Mouse (Mus musculus) heart, embryonic 14.5 days (tissue): ENCODE results near the gene Dmap1. TPM values are rescaled to one million over a fixed set of nuclear protein-coding genes. Genes with fewer than 3 reads are reported as not detected.

Experiments
- ATAC-seq: fragments of 200-750 bp; cut with Nextera tagmentation; 2 replicates; pipeline ENCODE4 v1.8.0; 2017; ENCODE audit warnings: low read depth, moderate TSS enrichment; ENCODE audit not compliant: insufficient number of reproducible peaks, insufficient read depth, low FRiP score
- H3K27ac ChIP-seq, 2 experiments: fragments of 200-500 bp in 1 of 2; fragments of 300-500 bp in 1 of 2; sonication (generic) in 1 of 2; replicated peaks in 1 of 2; 2 replicates each; pipeline ENCODE4 v1.5.1; 2012 to 2014; ENCODE audit warnings: low read depth in 2 of 2, low read length in 2 of 2, control low read depth in 1 of 2, mild to moderate bottlenecking in 1 of 2, mixed read lengths in 1 of 2; ENCODE audit not compliant: control insufficient read depth in 1 of 2, insufficient read depth in 1 of 2
- H3K27me3 ChIP-seq: fragments of 300-500 bp; sonication (generic); 2 replicates; pipeline ENCODE4 v1.6.1; 2014; ENCODE audit warnings: mild to moderate bottlenecking, low read length, control low read depth; ENCODE audit not compliant: control insufficient read depth, insufficient read depth
- H3K36me3 ChIP-seq: fragments of 300-500 bp; sonication (generic); 2 replicates; pipeline ENCODE4 v1.6.1; 2014; ENCODE audit warnings: mild to moderate bottlenecking, control low read depth, low read length, mixed read lengths; ENCODE audit not compliant: control insufficient read depth, insufficient read depth
- H3K4me1 ChIP-seq, 2 experiments: fragments of 200-500 bp in 1 of 2; fragments of 300-500 bp in 1 of 2; sonication (generic) in 1 of 2; 2 replicates each; pipeline ENCODE4 v1.6.1; 2012 to 2014; ENCODE audit warnings: low read length in 2 of 2, control low read depth in 1 of 2, mixed read lengths in 1 of 2; ENCODE audit not compliant: control insufficient read depth in 2 of 2, insufficient read depth in 2 of 2
- H3K4me2 ChIP-seq: fragments of 300-500 bp; sonication (generic); 2 replicates; pipeline ENCODE4 v1.6.1; 2014; ENCODE audit warnings: mild to moderate bottlenecking, low read length
- H3K4me3 ChIP-seq, 2 experiments: fragments of 200-500 bp in 1 of 2; fragments of 300-500 bp in 1 of 2; sonication (generic) in 1 of 2; 2 replicates each; pipeline ENCODE4 v1.5.1; 2012 to 2014; ENCODE audit warnings: low read length in 2 of 2, mild to moderate bottlenecking in 2 of 2, control low read depth in 1 of 2, low read depth in 1 of 2, moderate library complexity in 1 of 2; ENCODE audit not compliant: control insufficient read depth in 1 of 2, insufficient read depth in 1 of 2
- H3K9ac ChIP-seq: fragments of 300-500 bp; sonication (generic); 2 replicates; pipeline ENCODE4 v1.6.1; 2014; ENCODE audit warnings: mild to moderate bottlenecking, low read length
- H3K9me3 ChIP-seq: fragments of 300-500 bp; sonication (generic); 2 replicates; pipeline ENCODE4 v1.6.1; 2016; ENCODE audit warnings: low read length, control low read depth; ENCODE audit not compliant: control insufficient read depth
- WGBS: fragments of 180-500 bp; shearing (Covaris S2); extraction: QIAGEN DNeasy Blood & Tissue Kit; methylation state at CpG from one replicate; pipeline ENCODE4 v1.1.7; 2014; 5-methylcytosine and 5-hydroxymethylcytosine counted together
- polyA plus RNA-seq: library from polyadenylated mRNA; unstranded; fragments of >200 nt; fragmentation: Nextera tagmentation; extraction: Ambion mirVana; gene quantifications from 2 replicates; pipeline ENCODE4 v1.2.1, GENCODE M21; 2014

Dmap1 gene
- polyA plus RNA-seq, 1 experiment from 2014 or later, result 46.4 TPM

GRCm38 (mm10) chr4:117666054-117666453 lies 16.0 kb downstream of the Dmap1 start:
- Histone ChIP-seq H3K4me2 (no peak overlapping the region), H3K27ac (no peak overlapping the region), H3K27me3 (no peaks in the 10 kb centered on the region), H3K4me3 (no peak overlapping the region), H3K9me3 (no peaks in the 10 kb centered on the region), H3K4me1 (no peaks in the 10 kb centered on the region), H3K9ac (no peak overlapping the region), H3K36me3 (peaks cover 9% of the 10 kb centered on the region)
- no peak for ATAC-seq
- 83% methylated on average over 8 of the region's 8 CpGs for WGBS

DNA sequence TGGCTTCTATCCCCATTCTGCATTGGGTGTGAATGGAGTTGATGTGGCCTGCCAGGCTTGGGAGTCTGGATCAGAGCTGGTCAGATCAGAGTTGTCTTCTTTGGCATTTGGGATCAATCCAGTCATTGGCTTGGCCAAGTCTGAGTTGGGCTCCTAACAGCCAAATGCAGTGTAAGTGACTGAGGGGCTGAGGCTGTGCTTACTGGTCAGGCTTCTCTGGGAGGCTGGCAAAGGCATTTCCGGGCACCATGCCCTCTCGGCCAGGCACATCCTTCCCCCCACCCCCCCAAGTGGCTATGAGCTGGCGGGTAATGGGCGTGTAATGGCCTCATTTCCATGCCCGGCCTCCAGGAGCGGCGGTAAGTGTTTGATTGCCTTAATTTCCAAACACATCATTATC lies 16.5 kb downstream of the Dmap1 start:
- no peak overlapping the region for H3K4me2 ChIP-seq
- no peak for ATAC-seq
- H3K9ac ChIP-seq, result no peak overlapping the region
- H3K4me1 ChIP-seq, result no peaks in the 10 kb centered on the region
- WGBS, result 90% methylated on average over 7 of the region's 7 CpGs
- peaks cover 11% of the 10 kb centered on the region for H3K36me3 ChIP-seq
- no peaks in the 10 kb centered on the region for H3K9me3 ChIP-seq
- no peaks in the 10 kb centered on the region for H3K27me3 ChIP-seq
- H3K4me3 ChIP-seq, result no peak overlapping the region
- H3K27ac ChIP-seq, result no peak overlapping the region

DNA sequence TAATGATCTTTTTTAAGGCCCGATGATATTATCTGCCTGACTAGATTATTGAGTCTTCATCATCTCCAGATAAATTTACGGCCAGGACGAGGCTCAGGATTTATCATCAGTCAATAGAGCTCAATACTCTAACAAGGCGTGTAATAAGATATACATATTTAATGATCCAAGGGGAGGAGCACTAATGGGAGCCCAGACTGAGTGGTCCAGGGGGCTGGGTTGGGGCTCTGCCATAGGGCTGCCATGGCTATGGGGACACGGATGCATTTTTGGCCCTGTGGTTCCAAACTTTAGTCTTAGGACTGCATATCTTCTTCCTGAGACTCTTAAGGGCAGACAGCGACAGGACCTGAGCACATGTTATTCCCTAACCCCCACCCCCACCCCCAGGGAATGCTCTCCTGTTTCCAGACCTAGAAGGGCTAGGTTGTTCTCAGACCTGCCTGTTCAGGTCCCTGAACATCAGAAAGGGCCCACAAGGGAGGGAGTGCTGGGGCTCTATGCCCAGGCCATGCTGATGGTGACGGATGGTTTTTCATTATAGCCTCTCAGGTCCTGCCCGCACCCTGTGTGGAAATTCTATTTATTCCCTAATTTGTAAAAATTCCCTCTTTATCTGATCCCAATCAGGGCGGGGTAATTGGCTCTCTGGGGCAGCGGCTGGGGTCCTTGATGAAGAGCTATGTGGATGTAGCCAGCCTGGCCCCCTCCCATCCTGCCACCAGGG lies 17.5 kb downstream of the Dmap1 start:
- no peaks in the 10 kb centered on the region for H3K4me1 ChIP-seq
- ATAC-seq, result no peak
- no peak overlapping the region for H3K4me2 ChIP-seq
- 88% methylated on average over 10 of the region's 10 CpGs for WGBS
- peaks cover 12% of the 10 kb centered on the region for H3K36me3 ChIP-seq
- no peaks in the 10 kb centered on the region for H3K9me3 ChIP-seq
- no peaks in the 10 kb centered on the region for H3K27me3 ChIP-seq
- H3K9ac ChIP-seq, result no peak overlapping the region
- H3K4me3 ChIP-seq, result no peak overlapping the region
- no peak overlapping the region for H3K27ac ChIP-seq

DNA sequence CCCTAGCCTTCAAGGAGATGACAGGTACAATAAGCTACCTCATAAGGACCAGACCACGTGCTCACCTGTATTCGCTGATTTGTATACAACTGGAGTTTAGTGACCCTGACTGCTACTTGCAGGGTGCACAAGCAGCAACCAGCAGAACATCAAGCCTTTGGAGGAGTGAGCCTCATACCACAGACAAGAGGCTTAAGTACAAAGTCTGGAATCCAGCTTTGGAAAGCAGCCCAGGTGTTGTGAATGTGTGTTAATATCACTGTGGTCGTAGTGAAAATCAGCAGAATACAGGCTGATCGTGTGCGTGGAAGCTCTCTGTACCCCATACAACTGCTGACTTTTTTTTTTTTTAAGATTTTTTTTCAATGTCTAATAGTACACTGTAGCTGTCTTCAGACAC lies 22.1 kb downstream of the Dmap1 start:
- H3K36me3 ChIP-seq, result peaks cover 12% of the 10 kb centered on the region
- no peak overlapping the region for H3K27ac ChIP-seq
- WGBS, result 84% methylated on average over 5 of the region's 5 CpGs
- H3K4me1 ChIP-seq, result peaks cover 6 to 8% of the 10 kb centered on the region in 2 experiments
- no peak overlapping the region for H3K4me2 ChIP-seq
- H3K4me3 ChIP-seq, result no peak overlapping the region
- no peak for ATAC-seq
- no peak overlapping the region for H3K9ac ChIP-seq
- no peaks in the 10 kb centered on the region for H3K9me3 ChIP-seq
- no peaks in the 10 kb centered on the region for H3K27me3 ChIP-seq

GRCm38 (mm10) chr4:117658582-117659444 lies 23.3 kb downstream of the Dmap1 start:
- H3K9ac ChIP-seq, result no peak overlapping the region
- no peak overlapping the region for H3K4me3 ChIP-seq
- WGBS, result 61% methylated on average over 14 of the region's 14 CpGs
- H3K9me3 ChIP-seq, result no peaks in the 10 kb centered on the region
- no peak overlapping the region for H3K4me2 ChIP-seq
- ATAC-seq, result no peak
- H3K27ac ChIP-seq, result no peak overlapping the region
- no peaks in the 10 kb centered on the region for H3K27me3 ChIP-seq
- peaks cover 12% of the 10 kb centered on the region for H3K36me3 ChIP-seq
- H3K4me1 ChIP-seq, result peaks cover 16 to 18% of the 10 kb centered on the region in 2 experiments

- H3K27me3 ChIP-seq, result no peaks in the 10 kb centered on the region
- H3K27ac ChIP-seq, result no peak overlapping the region
- H3K9ac ChIP-seq, result no peak overlapping the region
- no peak overlapping the region for H3K4me2 ChIP-seq
- H3K4me1 ChIP-seq, result peaks cover 16 to 18% of the 10 kb centered on the region in 2 experiments
- no peaks in the 10 kb centered on the region for H3K9me3 ChIP-seq
- no peak overlapping the region for H3K4me3 ChIP-seq
- H3K36me3 ChIP-seq, result peaks cover 8% of the 10 kb centered on the region; the same call in 1 of the 2 replicates
- ATAC-seq, result no peak
- 78% methylated on average over 4 of the region's 4 CpGs for WGBS
These were observed 24.4 kb downstream of the Dmap1 start for GRCm38 (mm10) chr4:117657646-117658045.

GRCm38 (mm10) chr4:117656961-117657360 lies 25.1 kb downstream of the Dmap1 start:
- ATAC-seq, result no peak
- H3K4me3 ChIP-seq, result no peak overlapping the region
- H3K9me3 ChIP-seq, result no peaks in the 10 kb centered on the region
- no peaks in the 10 kb centered on the region for H3K27me3 ChIP-seq
- WGBS, result 66% methylated on average over 6 of the region's 6 CpGs
- no peak overlapping the region for H3K4me2 ChIP-seq
- H3K27ac ChIP-seq, result no peak overlapping the region
- H3K9ac ChIP-seq, result no peak overlapping the region
- peaks cover 18% of the 10 kb centered on the region in 2 experiments for H3K4me1 ChIP-seq
- H3K36me3 ChIP-seq, result peaks cover 5% of the 10 kb centered on the region; the same call in 1 of the 2 replicates
